Mouse (Mus musculus) heart, adult 11 months (tissue): ENCODE results near the gene Ak7.

Experiments used
- DNase-seq: peaks from one replicate; pipeline ENCODE4 v3.0.0; 2022

Ak7 gene

GRCm38 (mm10) chr12:105705799-105706487 is at the start of gene Ak7:
Gene Ak7 (plus strand): TSS chr12:105705976.
- peak; percentile 95 for DNase-seq

GRCm38 (mm10) chr12:105676274-105676673 is 29.5 kb upstream of the Ak7 start:
- no peak for DNase-seq

- DNase-seq, result no peak
These were observed 27.6 kb upstream of the Ak7 start for GRCm38 (mm10) chr12:105678211-105678610.

GRCm38 (mm10) chr12:105678762-105679161 is 27.0 kb upstream of the Ak7 start:
- DNase-seq, result no peak

GRCm38 (mm10) chr12:105683933-105684901 is 21.6 kb upstream of the Ak7 start, which contains the start of gene Gskip:
Gene Gskip (plus strand): TSS chr12:105684829.
- DNase-seq, result peak; percentile 94

GRCm38 (mm10) chr12:105685001-105685691 is 20.6 kb upstream of the Ak7 start, which contains the start of gene Atg2b:
Gene Atg2b (minus strand): TSS chr12:105685211.
- peak; percentile 100 for DNase-seq

- DNase-seq, result no peak
These were observed 19.0 kb upstream of the Ak7 start for GRCm38 (mm10) chr12:105686791-105687190.

GRCm38 (mm10) chr12:105687416-105687815 is 18.4 kb upstream of the Ak7 start:
- no peak for DNase-seq

- peak; percentile 43 for DNase-seq
These were observed 17.2 kb upstream of the Ak7 start for GRCm38 (mm10) chr12:105688546-105688945.

- DNase-seq, result no peak
These were observed 16.3 kb upstream of the Ak7 start for GRCm38 (mm10) chr12:105689435-105689834.

- no peak for DNase-seq
These were observed 11.8 kb upstream of the Ak7 start for GRCm38 (mm10) chr12:105694021-105694420.

GRCm38 (mm10) chr12:105695848-105696247 is 9.9 kb upstream of the Ak7 start:
- DNase-seq, result no peak

- DNase-seq, result no peak
These were observed 8.5 kb upstream of the Ak7 start for GRCm38 (mm10) chr12:105697104-105697780.

- peak; percentile 79 for DNase-seq
These were observed 5.3 kb upstream of the Ak7 start for GRCm38 (mm10) chr12:105700433-105700832.

GRCm38 (mm10) chr12:105718616-105719015 is 12.8 kb downstream of the Ak7 start:
- DNase-seq, result no peak

- DNase-seq, result no peak
These were observed 14.4 kb downstream of the Ak7 start for GRCm38 (mm10) chr12:105720196-105720595.

GRCm38 (mm10) chr12:105721452-105722132 is 15.8 kb downstream of the Ak7 start:
- no peak for DNase-seq

- no peak for DNase-seq
These were observed 16.9 kb downstream of the Ak7 start for GRCm38 (mm10) chr12:105722657-105723056.

GRCm38 (mm10) chr12:105724616-105725015 is 18.8 kb downstream of the Ak7 start:
- DNase-seq, result no peak

GRCm38 (mm10) chr12:105725736-105726135 is 20.0 kb downstream of the Ak7 start:
- DNase-seq, result peak; percentile 66

GRCm38 (mm10) chr12:105727268-105727667 is 21.5 kb downstream of the Ak7 start:
- DNase-seq, result no peak

GRCm38 (mm10) chr12:105727964-105728363 is 22.2 kb downstream of the Ak7 start:
- DNase-seq, result no peak
